Mouse (Mus musculus) embryonic facial prominence, embryonic 12.5 days (tissue): ENCODE measurements around the gene Dlg2. TPM values are rescaled to one million over a fixed set of nuclear protein-coding genes. Genes with fewer than 3 reads are reported as not detected.
"Not testable (repeated sequence)": the region's sequence is repeated elsewhere in the genome, so short reads cannot be mapped to it uniquely, and the experiment has no call there.

ENCODE experiments used
- ATAC-seq: fragments of 200-750 bp; cut with Nextera tagmentation; 2 replicates; pipeline ENCODE4 v1.8.0; 2017; ENCODE audit not compliant: insufficient number of reproducible peaks, insufficient read depth, low FRiP score, low TSS enrichment
- H3K27ac ChIP-seq: fragments of 300-500 bp; sonication (generic); 2 replicates; pipeline ENCODE4 v1.5.1; 2016; ENCODE audit warnings: mild to moderate bottlenecking
- H3K27me3 ChIP-seq: fragments of 300-500 bp; sonication (generic); 2 replicates; pipeline ENCODE4 v1.6.1; 2016; ENCODE audit warnings: mild to moderate bottlenecking, moderate library complexity
- H3K36me3 ChIP-seq: fragments of 300-500 bp; sonication (generic); 2 replicates; pipeline ENCODE4 v1.6.1; 2016; ENCODE audit warnings: mild to moderate bottlenecking
- H3K4me1 ChIP-seq: fragments of 300-500 bp; sonication (generic); 2 replicates; pipeline ENCODE4 v1.6.1; 2016
- H3K4me2 ChIP-seq: fragments of 300-500 bp; sonication (generic); replicated peaks from 2 replicates; pipeline ENCODE4 v1.6.1; 2016; ENCODE audit warnings: mild to moderate bottlenecking, moderate library complexity
- H3K4me3 ChIP-seq: fragments of 300-500 bp; sonication (generic); 2 replicates; pipeline ENCODE4 v1.5.1; 2016; ENCODE audit warnings: mild to moderate bottlenecking
- H3K9ac ChIP-seq: fragments of 300-500 bp; sonication (generic); 2 replicates; pipeline ENCODE4 v1.6.1; 2016; ENCODE audit warnings: mild to moderate bottlenecking, moderate library complexity
- H3K9me3 ChIP-seq: fragments of 300-500 bp; sonication (generic); 2 replicates; pipeline ENCODE4 v1.6.1; 2016; ENCODE audit warnings: mild to moderate bottlenecking, moderate library complexity
- WGBS: fragments of 180-500 bp; shearing (Covaris S2); methylation state at CpG from one replicate; pipeline ENCODE4 v1.1.7; 2016; 5-methylcytosine and 5-hydroxymethylcytosine counted together
- polyA plus RNA-seq: library from polyadenylated mRNA; unstranded; fragments of >200 nt; fragmentation: Nextera tagmentation; extraction: Ambion mirVana; gene quantifications from 2 replicates; pipeline ENCODE4 v1.2.1, GENCODE M21; 2016

The Dlg2 gene
- polyA plus RNA-seq, 1 experiment from 2014 or later: 11.0 TPM

DNA sequence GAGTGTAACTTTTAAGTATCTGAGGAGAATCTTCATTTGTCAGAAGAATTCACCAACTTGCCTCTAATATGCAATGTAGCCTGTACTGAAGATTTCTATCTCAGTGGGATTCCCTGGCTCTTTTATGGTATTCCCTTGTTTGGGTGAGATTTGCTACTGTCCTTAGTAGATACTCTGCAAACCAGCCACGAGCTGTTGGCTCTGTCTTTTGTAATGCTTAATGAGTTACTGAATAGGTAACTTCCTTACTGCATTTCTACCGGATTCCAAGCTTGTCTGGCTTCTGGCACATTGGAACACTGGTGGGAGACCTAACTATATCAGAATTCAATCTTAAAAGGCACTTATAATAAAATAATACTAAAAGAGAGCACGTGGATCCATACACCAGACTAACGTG, 400.3 kb downstream of the Dlg2 start:
- H3K4me2 ChIP-seq, H3K9ac ChIP-seq, H3K27ac ChIP-seq, H3K4me1 ChIP-seq, H3K4me3 ChIP-seq, ATAC-seq, H3K27me3 ChIP-seq, H3K9me3 ChIP-seq, H3K36me3 ChIP-seq: not testable (repeated sequence)
- WGBS: 61% methylated on average over 4 of the region's 4 CpGs

DNA sequence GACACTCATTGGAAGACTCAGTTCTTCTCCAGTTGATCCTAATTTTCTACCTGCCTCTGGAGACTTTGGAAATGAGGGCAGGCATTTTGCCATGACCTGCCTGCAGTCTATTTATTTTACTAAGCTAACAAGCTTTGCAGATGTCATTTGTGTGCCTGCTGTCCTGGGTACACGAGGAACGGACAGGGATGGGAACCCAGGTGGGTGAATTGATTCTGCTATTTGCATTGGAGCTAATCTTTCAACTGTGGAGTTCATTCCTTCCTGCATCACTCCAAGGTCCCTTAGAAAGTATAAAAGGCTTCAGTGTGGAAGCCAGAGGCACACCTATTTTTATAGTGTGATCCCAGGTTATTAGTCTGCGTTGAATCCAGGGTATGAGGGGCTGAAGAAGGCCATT, 406.3 kb downstream of the Dlg2 start:
- H3K36me3 ChIP-seq: no peaks in the 10 kb centered on the region
- no peaks in the 10 kb centered on the region for H3K27me3 ChIP-seq
- no peak overlapping the region for H3K9ac ChIP-seq
- H3K27ac ChIP-seq: no peak overlapping the region
- H3K4me1 ChIP-seq: no peaks in the 10 kb centered on the region
- H3K4me2 ChIP-seq: no peak overlapping the region
- whole genome bisulfite sequencing: 58% methylated on average over 3 of the region's 3 CpGs
- no peak for ATAC-seq
- no peak overlapping the region for H3K4me3 ChIP-seq
- H3K9me3 ChIP-seq: no peaks in the 10 kb centered on the region

DNA sequence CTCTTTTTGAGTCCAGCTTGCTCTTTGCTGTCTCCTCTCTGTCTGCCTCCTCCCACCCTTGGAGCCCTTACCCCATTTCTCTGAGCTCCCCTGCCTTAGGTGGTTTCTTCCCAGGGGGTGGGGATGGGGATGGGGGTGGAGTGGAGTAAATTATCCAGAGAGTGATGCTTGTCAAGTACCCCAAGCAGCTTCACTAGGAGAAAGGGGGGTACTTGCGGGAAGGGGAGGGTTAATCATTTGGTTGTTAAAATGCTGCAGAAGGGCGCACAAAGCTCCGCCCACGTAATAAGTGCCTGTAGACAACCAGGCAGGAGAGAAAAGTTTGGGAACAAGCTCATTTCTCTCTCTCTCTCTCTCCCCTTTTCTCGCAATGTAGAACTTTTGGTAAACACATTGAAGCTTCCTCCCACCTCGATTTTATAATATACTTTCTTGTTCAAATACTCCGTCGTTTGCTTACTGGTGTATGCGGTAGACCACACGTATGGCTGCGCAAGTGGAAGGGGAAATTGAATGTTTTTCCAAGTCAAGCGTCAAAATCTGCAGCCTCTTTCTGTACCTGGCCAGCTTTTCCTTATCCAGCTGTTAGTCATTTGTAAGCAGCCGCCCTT, 410.0 kb downstream of the Dlg2 start:
- Histone ChIP-seq H3K9ac (0 out of 2 replicates have a peak overlapping the region, but pooled peaks have one; percentile 48), H3K27ac (no peak overlapping the region)

DNA sequence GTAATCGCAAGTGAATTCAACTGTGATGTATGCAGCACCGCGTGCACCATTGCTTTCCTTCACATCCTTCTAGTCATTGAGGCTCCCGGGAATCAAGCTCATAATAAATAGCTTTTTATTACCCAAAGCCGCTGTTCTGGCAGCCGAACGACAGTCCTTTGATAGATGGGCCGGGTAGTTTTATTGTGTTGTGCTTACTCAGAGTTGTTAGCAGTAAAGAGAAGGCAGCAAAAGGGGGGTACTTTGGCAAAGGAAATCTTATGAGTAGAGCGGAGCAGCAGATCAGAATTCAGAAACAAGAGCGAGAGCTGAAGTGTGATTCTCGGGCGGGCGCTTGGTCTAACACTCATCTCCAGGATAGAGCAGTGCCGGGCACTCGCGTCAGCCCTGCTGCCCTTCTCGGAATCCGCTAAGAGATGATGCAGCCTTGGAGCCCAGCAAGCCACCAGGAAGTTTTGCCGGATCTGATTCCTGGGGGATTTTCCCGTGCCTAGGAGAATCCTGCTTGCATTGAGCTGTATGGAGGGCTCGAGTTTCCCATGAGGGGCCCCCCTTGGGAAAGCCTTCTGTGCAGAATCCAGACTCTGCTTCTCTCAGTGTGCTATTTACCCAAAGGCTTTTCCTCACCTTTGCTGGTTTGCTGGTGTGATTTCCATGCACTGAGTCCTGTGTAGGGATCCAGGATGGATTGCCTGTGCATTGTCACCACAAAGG, 410.7 kb downstream of the Dlg2 start:
- ATAC-seq: peak; percentile 79; the same call in 1 of the 2 replicates
- Histone ChIP-seq H3K9ac (peak overlapping the region; percentile 48), H3K4me2 (peak overlapping the region; percentile 87), H3K9me3 (no peaks in the 10 kb centered on the region), H3K27me3 (no peaks in the 10 kb centered on the region), H3K27ac (no peak overlapping the region), H3K4me1 (no peaks in the 10 kb centered on the region), H3K36me3 (no peaks in the 10 kb centered on the region), H3K4me3 (peak overlapping the region; percentile 38)
- 0% methylated on average over 21 of the region's 21 CpGs for WGBS

More for the DNA sequence above, 410.0 kb downstream of the Dlg2 start:
- Histone ChIP-seq H3K9me3 (no peaks in the 10 kb centered on the region), H3K4me2 (peak overlapping the region; percentile 87), H3K36me3 (no peaks in the 10 kb centered on the region), H3K4me1 (no peaks in the 10 kb centered on the region), H3K27me3 (no peaks in the 10 kb centered on the region), H3K4me3 (peak overlapping the region; percentile 38)
- WGBS: 3% methylated on average over 13 of the region's 13 CpGs
- ATAC-seq: no peak

DNA sequence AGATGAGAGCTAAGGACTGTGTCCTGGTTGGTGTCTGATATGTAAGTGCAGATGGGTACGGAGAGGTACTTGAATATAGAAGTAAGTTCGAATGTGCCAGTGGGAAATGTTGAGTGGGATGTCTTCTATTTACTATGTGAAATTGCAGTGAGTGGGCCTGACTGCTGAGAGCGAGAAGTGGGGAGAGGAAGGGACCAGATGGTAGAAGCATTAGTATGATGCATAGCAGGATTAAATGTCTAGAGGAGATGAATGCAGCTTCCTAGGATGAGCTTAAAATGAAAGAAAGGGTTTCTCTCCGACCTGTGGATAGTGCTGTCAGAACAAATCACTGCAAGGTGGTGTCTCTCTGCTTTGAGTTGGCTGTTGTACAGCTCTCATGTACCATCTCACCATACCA, 451.0 kb downstream of the Dlg2 start:
- 73% methylated on average over 4 of the region's 4 CpGs for WGBS
- no peaks in the 10 kb centered on the region for H3K27me3 ChIP-seq

DNA sequence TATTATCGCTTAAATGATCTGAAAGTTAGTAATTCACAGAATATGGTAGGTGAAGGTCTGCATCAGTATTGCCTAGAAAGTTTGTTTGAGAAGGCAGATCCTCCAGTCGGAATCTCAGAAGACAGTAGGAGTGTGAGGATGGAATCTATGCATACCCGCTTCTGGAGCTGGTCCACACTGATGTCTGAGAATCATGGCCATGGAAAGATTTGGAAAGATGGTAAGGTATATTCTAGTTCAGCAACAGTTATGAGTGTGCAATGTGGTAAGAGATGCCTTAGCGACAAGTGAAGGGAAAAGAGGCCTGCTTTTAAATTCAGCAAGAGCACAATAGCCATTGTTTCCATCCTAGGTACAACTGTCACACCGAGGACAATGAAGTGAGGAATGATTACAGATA, 464.3 kb downstream of the Dlg2 start:
- H3K4me2 ChIP-seq: no peak overlapping the region
- no peak overlapping the region for H3K27ac ChIP-seq
- ATAC-seq: no peak
- H3K4me1 ChIP-seq: no peaks in the 10 kb centered on the region
- no peaks in the 10 kb centered on the region for H3K27me3 ChIP-seq
- WGBS: 88% methylated on average over 5 of the region's 5 CpGs
- H3K4me3 ChIP-seq: no peak overlapping the region
- no peaks in the 10 kb centered on the region for H3K36me3 ChIP-seq
- no peak overlapping the region for H3K9ac ChIP-seq
- no peaks in the 10 kb centered on the region for H3K9me3 ChIP-seq

More for the DNA sequence above, 451.0 kb downstream of the Dlg2 start:
- no peaks in the 10 kb centered on the region for H3K4me1 ChIP-seq
- no peak for ATAC-seq
- no peak overlapping the region for H3K4me2 ChIP-seq
- no peak overlapping the region for H3K9ac ChIP-seq
- no peaks in the 10 kb centered on the region for H3K36me3 ChIP-seq
- no peak overlapping the region for H3K27ac ChIP-seq
- no peak overlapping the region for H3K4me3 ChIP-seq
- H3K9me3 ChIP-seq: no peaks in the 10 kb centered on the region

DNA sequence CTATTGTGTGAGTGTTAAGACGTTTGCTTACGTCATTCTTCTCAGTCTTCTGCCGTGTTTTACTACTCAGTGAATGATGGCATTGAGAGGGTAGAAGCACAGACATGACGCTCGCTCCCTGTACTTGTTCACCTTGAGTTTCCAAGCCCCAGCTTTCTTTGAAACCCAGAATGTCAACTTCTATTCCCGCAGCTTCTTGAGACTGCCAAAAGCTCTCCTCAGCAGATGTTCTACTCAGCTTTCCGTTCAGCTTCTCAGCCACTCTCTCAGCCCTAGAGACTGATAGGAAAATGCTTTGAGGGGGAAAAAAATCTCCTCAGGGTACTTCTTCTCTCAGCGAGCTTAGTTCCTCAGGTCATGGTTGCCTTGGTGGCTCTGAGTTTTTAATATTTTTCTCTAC, 470.6 kb downstream of the Dlg2 start:
- no peak for ATAC-seq
- H3K9me3 ChIP-seq: no peaks in the 10 kb centered on the region
- no peaks in the 10 kb centered on the region for H3K4me1 ChIP-seq
- no peaks in the 10 kb centered on the region for H3K36me3 ChIP-seq
- no peak overlapping the region for H3K4me3 ChIP-seq
- H3K4me2 ChIP-seq: no peak overlapping the region
- H3K9ac ChIP-seq: no peak overlapping the region
- WGBS: 82% methylated on average over 8 of the region's 8 CpGs
- H3K27me3 ChIP-seq: no peaks in the 10 kb centered on the region
- H3K27ac ChIP-seq: no peak overlapping the region

DNA sequence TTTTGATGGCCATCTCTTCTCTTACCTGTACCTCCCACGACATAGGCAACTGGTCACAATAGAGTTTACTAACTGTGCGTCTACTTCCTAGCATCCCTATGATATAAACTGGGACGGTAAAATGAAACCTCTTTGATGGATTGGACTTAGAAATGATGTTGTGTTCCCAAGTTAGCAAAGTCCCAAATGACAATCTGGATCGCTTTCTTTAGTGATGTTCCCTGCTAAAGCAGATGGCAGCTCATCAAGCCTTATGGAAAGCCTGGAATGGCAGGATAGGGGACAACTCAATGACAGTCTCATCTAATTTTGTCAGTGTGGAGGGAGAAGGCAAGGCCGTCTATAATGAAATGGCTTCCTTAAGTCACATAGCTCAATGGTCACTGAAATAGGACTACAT, 472.7 kb downstream of the Dlg2 start:
- no peak overlapping the region for H3K9ac ChIP-seq
- no peaks in the 10 kb centered on the region for H3K9me3 ChIP-seq
- H3K27me3 ChIP-seq: no peaks in the 10 kb centered on the region
- H3K36me3 ChIP-seq: no peaks in the 10 kb centered on the region
- no peak overlapping the region for H3K4me2 ChIP-seq
- 91% methylated on average over 5 of the region's 5 CpGs for WGBS
- H3K27ac ChIP-seq: no peak overlapping the region
- no peak for ATAC-seq
- H3K4me3 ChIP-seq: no peak overlapping the region
- H3K4me1 ChIP-seq: no peaks in the 10 kb centered on the region

DNA sequence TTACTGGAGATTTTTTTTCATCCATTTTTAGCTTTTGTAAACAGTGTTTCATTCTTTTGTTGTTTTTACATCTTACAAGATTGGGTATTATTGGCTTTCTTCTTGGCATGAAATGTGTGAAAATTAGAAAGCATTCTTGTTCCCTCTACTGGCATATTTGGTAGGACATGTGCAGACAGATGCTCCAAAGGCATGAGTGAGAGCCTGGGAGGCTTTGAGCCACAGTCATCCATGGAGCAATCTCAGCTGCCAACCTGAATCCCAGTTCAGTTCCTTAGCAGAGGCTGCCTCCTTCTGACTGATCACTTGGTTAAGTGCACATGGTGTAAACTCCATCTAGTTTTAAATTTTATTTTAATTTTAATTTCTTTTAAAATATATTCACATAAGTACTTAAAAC, 500.8 kb downstream of the Dlg2 start:
- Histone ChIP-seq H3K27me3 (no peaks in the 10 kb centered on the region), H3K27ac (no peak overlapping the region), H3K4me1 (no peaks in the 10 kb centered on the region), H3K4me3 (no peak overlapping the region), H3K9me3 (no peaks in the 10 kb centered on the region), H3K4me2 (no peak overlapping the region), H3K9ac (no peak overlapping the region), H3K36me3 (no peaks in the 10 kb centered on the region)
- no peak for ATAC-seq

DNA sequence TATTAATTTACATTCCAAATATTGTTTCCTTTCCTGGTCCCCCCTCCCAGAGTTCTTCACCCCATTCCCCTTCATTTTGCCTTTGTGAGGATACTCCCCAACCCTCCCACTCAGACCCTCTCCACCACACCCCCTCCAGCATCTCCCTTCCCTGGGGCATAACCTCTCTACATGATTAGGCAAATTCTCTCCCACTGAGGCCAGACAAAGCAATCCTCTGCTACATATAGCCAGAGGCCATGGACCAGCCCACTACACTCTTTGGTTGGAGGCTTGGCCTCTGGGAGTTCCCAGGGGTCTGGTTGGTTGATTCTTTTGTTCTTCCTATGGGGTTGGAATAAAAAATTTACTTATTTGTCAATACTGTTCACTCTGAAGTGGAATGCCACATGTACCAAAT, 505.6 kb downstream of the Dlg2 start:
- no peaks in the 10 kb centered on the region for H3K27me3 ChIP-seq
- no peak for ATAC-seq

DNA sequence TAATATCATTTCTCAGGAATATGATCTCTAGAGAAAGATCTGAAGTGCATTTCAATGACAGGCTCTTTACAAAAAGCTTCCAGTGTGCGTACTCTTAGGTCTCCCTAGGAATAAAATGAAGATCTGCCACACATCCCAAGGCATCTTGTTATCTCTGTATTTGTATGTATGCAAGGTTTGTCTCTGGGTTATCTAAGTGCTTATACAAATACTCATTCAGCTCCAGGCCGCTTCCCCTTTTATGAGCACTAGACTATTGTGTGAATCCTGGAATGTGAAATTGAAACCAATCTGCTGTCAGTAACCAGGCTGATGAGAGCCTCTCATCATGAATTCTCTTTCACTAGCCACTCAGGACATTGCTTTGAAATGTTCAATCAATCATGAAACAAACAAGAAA, 534.2 kb downstream of the Dlg2 start:
- no peaks in the 10 kb centered on the region for H3K4me1 ChIP-seq
- no peak overlapping the region for H3K4me2 ChIP-seq
- no peak overlapping the region for H3K4me3 ChIP-seq
- no peaks in the 10 kb centered on the region for H3K27me3 ChIP-seq
- H3K36me3 ChIP-seq: no peaks in the 10 kb centered on the region
- WGBS: 79% methylated on average over 2 of the region's 2 CpGs
- no peaks in the 10 kb centered on the region for H3K9me3 ChIP-seq
- no peak overlapping the region for H3K9ac ChIP-seq
- ATAC-seq: no peak
- H3K27ac ChIP-seq: no peak overlapping the region

More for the DNA sequence above, 505.6 kb downstream of the Dlg2 start:
- no peak overlapping the region for H3K27ac ChIP-seq
- H3K4me3 ChIP-seq: no peak overlapping the region
- no peak overlapping the region for H3K9ac ChIP-seq
- no peaks in the 10 kb centered on the region for H3K9me3 ChIP-seq
- H3K36me3 ChIP-seq: no peaks in the 10 kb centered on the region
- no peaks in the 10 kb centered on the region for H3K4me1 ChIP-seq
- H3K4me2 ChIP-seq: no peak overlapping the region

DNA sequence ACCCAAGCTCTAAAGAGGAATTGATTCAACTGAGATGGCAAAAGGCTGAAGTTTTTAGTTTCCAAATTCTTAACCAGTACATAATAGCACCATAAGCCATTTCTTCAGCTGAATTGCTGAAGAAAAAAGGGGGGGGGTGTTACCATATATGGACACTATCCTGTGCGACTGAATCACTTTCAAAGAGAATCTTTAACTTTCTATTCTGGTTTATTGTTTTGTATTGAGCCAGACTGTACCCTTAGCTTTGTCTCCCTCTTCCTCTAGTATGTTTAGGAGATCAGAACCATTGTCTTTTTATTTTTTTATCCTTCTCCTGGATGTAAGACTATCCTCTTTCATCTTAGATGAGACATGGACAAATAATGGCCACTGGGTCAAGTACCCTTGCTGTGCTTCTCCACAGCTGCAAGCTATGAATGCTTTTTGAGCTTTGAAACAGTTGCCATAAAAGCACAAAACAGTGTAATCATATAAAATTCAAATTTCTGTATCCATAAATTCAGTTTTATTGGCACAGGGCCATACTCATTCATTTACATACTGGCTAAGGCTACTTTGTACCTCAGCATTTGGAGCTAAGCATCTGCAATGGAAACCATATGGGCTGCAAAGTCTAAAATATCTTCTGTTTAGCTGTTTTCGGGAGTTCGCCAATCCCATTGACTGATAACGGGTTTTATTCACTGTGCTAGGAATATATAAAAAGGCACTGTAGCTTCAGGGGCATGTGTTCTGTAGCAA, 568.7 kb downstream of the Dlg2 start:
- no peak overlapping the region for H3K27ac ChIP-seq
- no peak overlapping the region for H3K9ac ChIP-seq
- H3K4me3 ChIP-seq: no peak overlapping the region
- no peaks in the 10 kb centered on the region for H3K9me3 ChIP-seq
- no peaks in the 10 kb centered on the region for H3K27me3 ChIP-seq
- ATAC-seq: no peak
- WGBS: 67% methylated on average over 4 of the region's 4 CpGs
- H3K4me1 ChIP-seq: no peaks in the 10 kb centered on the region
- H3K4me2 ChIP-seq: no peak overlapping the region
- H3K36me3 ChIP-seq: no peaks in the 10 kb centered on the region
